Mouse (Mus musculus) E14TG2a.4 (cell line): ENCODE results near the gene Ccm2l.

ENCODE experiments used
- CTCF ChIP-seq: conservative IDR thresholded peaks from 2 replicates; pipeline ENCODE4 v1.5.1; 2014; ENCODE audit warnings: low read length
- POU5F1 ChIP-seq: IDR thresholded peaks from 2 replicates; pipeline ENCODE4 v1.6.1; 2014; ENCODE audit warnings: low read length, borderline replicate concordance

DNA sequence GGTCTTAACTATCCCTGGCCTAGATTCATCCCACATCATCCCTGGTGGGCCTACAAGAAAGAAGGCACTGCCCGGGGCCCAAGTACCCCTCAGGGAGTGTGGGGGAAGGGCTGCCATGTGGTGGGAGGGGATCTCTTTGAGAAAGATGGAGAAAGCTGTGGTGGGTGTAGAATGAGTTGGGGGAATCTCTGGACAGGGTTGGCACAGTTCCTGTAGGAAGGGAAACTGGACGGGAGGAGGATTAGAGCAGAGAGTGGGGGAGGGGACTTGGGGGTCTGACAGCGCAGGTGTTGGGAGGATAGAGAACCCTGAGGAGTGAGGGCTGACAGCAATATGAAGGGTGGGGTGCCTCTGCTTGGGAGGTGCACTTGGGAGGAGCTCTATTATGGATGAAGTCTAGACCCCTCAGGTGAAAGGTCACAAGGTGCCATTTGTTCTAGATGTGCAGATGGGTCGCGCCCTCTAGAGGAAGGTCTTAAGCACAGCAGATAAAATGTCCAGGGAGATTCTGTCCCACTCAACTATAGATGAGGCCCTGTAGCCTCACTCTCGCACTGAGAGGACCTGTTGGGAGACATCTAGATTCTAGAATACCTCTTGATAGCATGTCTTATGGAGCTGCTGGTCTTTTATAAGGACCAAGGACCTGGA, 10.4 kb upstream of the Ccm2l start:
- TF ChIP-seq POU5F1 = no peak
- TF ChIP-seq CTCF = peak; percentile 66
